Mouse (Mus musculus) megakaryocyte, embryonic 14.5 days (primary cell): ENCODE measurements around the gene Prdm2.

Source experiments
- FLI1 ChIP-seq: IDR thresholded peaks from 2 replicates; pipeline ENCODE4 v1.6.1; 2012; ENCODE audit warnings: low read length, inconsistent platforms, mixed read lengths
- GATA1 ChIP-seq: IDR thresholded peaks from 3 replicates; pipeline ENCODE4 v1.6.1; 2012; ENCODE audit warnings: mixed read lengths, low read length, inconsistent platforms, borderline replicate concordance

DNA sequence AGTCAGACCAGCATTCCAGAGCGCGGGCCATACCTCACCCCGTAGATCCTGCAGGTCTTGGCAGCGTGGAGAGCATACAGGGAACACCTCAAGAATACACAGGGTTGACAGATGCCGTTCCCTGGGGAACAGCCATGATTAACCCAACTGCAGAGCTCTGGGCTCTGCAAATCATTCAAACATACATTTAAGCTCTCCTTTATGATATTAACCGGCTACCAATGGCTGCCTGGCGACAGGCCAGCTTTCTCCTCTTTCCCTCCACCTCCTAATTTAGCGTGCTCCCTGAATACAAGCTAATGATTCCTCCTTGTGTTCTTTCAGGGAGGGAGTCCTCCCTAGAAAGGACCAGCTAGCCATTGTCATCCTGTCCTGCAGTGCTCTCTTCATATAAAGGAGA is 141.0 kb downstream of the Prdm2 start:
- TF ChIP-seq GATA1 = no peak
- TF ChIP-seq FLI1 = no peak
